Mouse (Mus musculus): ENCODE results near the gene Cflar. TPM values are rescaled to one million over a fixed set of nuclear protein-coding genes. Genes with fewer than 3 reads are reported as not detected.

Cflar gene
- polyA plus RNA-seq, 1 experiment, result 7.1 TPM

DNA sequence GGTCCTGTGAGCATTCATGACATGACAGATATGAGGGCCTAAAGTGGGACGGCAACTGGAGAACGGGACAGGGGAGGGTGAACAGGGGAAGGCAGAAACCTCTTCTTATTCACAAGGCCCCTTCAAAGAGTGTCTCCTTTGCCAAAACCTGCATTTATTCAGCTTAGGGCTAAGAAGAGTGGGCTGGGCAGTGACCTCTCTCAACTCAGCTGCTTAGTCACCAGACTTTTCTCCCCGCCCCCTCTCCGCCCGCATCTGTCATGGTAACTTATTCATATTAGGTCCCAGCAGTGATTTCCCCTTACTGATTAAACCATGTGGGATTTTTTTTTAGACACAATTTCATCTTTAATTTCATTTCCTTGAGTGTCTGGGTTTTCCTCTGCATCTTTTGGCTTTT lies 14.5 kb downstream of the Cflar start:
- no peak for TF ChIP-seq POLR2A (IDR thresholded peaks at IDR 0.05; ENCODE audit: control insufficient read depth, low read depth, low read length)
- TF ChIP-seq CTCF (IDR thresholded peaks at IDR 0.05; ENCODE audit: control insufficient read depth, insufficient read depth, insufficient replicate concordance, low read depth, low read length), result no peak
- H3K36me3 ChIP-seq (ENCODE audit: control insufficient read depth, insufficient read depth, low read length), result no peaks in the 10 kb centered on the region
- H3K4me1 ChIP-seq (ENCODE audit: control insufficient read depth, insufficient read depth, low read length), result peaks cover 4% of the 10 kb centered on the region; the same call in 1 of the 2 replicates
- no peaks in the 10 kb centered on the region for H3K27me3 ChIP-seq (ENCODE audit: control insufficient read depth, insufficient read depth, low read length)
- H3K27ac ChIP-seq (ENCODE audit: control insufficient read depth, insufficient read depth, low read depth, low read length), result no peak overlapping the region
- H3K4me3 ChIP-seq (ENCODE audit: control insufficient read depth, low read depth, low read length), result no peak overlapping the region

DNA sequence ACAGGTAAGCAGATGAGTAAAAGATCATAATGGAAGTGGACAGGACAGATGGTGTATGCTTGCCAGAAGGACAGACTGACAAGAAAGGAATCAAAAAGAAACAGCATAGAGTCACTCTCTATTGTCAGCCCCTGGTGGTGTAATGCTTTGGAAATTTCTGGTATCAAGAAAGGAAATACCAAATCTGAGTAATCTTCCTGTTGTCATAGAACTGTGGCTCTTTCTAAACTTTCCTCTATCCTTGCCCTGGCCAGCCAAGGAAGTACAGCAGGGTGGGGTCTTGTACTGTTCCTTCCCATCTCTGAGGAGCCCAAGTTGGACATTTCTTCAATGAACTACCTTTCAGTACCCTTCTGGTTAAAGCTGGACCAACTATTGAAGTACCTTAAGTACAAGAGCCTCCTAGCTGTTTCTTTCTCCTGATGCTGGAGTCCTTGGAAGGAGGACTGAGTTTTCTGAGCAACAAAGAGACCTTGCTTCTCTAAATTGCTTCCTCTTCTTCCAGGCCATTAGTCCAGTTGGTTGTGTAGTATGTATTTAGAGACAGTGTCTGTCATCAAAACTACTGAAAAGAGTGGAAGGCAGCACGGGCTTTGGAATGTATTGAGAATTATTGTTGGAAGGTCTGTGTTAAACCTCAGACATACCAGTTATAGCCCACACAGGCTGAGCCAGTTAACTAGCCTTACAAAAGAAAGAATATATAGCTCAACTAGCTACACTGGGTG lies 15.9 kb downstream of the Cflar start:
- H3K27me3 ChIP-seq (ENCODE audit: control insufficient read depth, insufficient read depth, low read length), result no peaks in the 10 kb centered on the region
- no peak for TF ChIP-seq POLR2A (IDR thresholded peaks at IDR 0.05; ENCODE audit: control insufficient read depth, low read depth, low read length)
- H3K4me1 ChIP-seq (ENCODE audit: control insufficient read depth, insufficient read depth, low read length), result 0 out of 2 replicates have a peak, but pooled peaks cover under 1% of the 10 kb centered on the region
- H3K4me3 ChIP-seq (ENCODE audit: control insufficient read depth, low read depth, low read length), result no peak overlapping the region
- no peaks in the 10 kb centered on the region for H3K36me3 ChIP-seq (ENCODE audit: control insufficient read depth, insufficient read depth, low read length)
- H3K27ac ChIP-seq (ENCODE audit: control insufficient read depth, insufficient read depth, low read depth, low read length), result no peak overlapping the region

DNA sequence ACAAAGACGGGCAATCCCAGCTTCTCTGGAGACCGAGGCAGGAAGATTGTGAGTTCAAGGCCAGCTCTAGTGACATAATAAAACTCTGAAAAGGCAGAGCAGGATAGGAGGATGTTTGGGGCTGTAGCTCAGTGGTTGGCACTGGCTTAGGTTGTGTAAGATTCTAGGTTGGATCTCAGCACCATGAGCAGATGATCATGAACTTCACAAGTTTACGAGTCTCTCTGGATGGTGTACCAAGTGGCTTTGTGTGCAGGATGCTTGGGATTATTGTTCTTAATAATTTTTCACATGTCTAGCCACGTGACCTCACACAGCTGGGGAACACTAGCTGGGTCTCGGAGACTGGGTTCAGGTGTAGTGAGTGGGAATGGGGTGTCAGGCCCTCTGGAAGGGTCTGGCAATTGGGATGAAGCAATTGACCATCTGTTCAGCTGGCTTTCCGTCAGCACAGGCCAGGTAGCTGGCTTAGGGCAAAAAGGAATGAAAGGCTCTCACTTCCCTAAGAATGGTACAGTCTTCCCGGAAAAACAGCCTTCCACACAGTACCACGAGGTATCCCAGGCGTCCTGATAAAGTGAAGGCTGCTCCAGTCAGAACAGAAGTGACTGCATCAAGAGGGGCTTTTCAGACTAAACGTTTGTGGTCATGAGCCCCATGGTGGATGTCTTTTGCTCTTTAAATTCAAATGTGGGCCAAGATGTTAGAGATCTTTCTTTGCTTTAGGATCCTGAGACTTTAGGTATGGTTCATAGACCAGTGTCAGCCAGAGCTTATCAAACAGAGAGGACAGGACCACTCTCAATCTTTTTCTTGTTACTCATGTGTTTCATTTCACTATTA lies 16.7 kb downstream of the Cflar start:
- no peaks in the 10 kb centered on the region for H3K4me1 ChIP-seq (ENCODE audit: control insufficient read depth, insufficient read depth, low read length)
- TF ChIP-seq POLR2A (IDR thresholded peaks at IDR 0.05; ENCODE audit: control insufficient read depth, low read depth, low read length) (no peak), CTCF (IDR thresholded peaks at IDR 0.05; ENCODE audit: control insufficient read depth, insufficient read depth, insufficient replicate concordance, low read depth, low read length) (no peak)
- H3K27ac ChIP-seq (ENCODE audit: control insufficient read depth, insufficient read depth, low read depth, low read length), result no peak overlapping the region
- H3K27me3 ChIP-seq (ENCODE audit: control insufficient read depth, insufficient read depth, low read length), result no peaks in the 10 kb centered on the region
- H3K4me3 ChIP-seq (ENCODE audit: control insufficient read depth, low read depth, low read length), result no peak overlapping the region
- H3K36me3 ChIP-seq (ENCODE audit: control insufficient read depth, insufficient read depth, low read length), result no peaks in the 10 kb centered on the region

DNA sequence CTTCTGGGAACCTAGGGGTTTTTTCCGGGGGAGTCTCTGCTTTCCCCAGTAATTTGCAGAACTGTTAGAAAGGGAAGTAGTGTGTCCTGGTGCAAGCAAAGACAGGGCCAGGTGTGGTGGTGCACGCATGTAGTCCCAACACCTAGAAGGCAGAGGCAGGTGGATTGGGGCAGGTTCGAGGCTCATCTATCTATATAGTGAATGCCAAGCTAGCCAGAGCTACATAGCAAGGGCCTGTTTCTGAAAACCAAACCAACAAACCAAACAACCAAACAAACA lies 17.2 kb downstream of the Cflar start:
- Histone ChIP-seq H3K4me1 (ENCODE audit: control insufficient read depth, insufficient read depth, low read length) (no peaks in the 10 kb centered on the region), H3K27me3 (ENCODE audit: control insufficient read depth, insufficient read depth, low read length) (no peaks in the 10 kb centered on the region), H3K27ac (ENCODE audit: control insufficient read depth, insufficient read depth, low read depth, low read length) (no peak overlapping the region), H3K4me3 (ENCODE audit: control insufficient read depth, low read depth, low read length) (no peak overlapping the region), H3K36me3 (ENCODE audit: control insufficient read depth, insufficient read depth, low read length) (no peaks in the 10 kb centered on the region)
- no peak for TF ChIP-seq CTCF (IDR thresholded peaks at IDR 0.05; ENCODE audit: control insufficient read depth, insufficient read depth, insufficient replicate concordance, low read depth, low read length)
- no peak for TF ChIP-seq POLR2A (IDR thresholded peaks at IDR 0.05; ENCODE audit: control insufficient read depth, low read depth, low read length)

DNA sequence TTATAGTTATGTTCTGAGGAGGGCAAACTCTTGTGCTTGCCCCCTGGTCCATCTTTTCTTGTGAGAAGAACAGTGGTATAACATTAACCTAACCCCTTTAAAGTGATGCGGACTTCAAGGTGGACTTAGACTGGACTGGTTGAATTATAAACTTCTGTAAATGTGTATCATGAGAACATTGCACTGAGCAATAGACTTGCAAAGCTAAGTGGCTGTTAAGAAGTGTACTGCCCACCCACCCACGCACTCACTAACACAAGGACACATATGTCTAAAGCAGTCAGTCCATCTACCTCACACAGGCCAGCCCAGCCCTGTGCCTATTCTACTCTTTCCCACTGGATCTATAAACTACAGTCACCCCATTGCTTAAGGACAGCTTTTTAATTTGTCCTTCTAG lies 22.3 kb downstream of the Cflar start:
- H3K27ac ChIP-seq (ENCODE audit: control insufficient read depth, insufficient read depth, low read depth, low read length), result no peak overlapping the region
- H3K27me3 ChIP-seq (ENCODE audit: control insufficient read depth, insufficient read depth, low read length), result no peaks in the 10 kb centered on the region
- H3K4me1 ChIP-seq (ENCODE audit: control insufficient read depth, insufficient read depth, low read length), result no peaks in the 10 kb centered on the region
- TF ChIP-seq POLR2A (IDR thresholded peaks at IDR 0.05; ENCODE audit: control insufficient read depth, low read depth, low read length) (no peak), CTCF (IDR thresholded peaks at IDR 0.05; ENCODE audit: control insufficient read depth, insufficient read depth, insufficient replicate concordance, low read depth, low read length) (no peak)
- no peaks in the 10 kb centered on the region for H3K36me3 ChIP-seq (ENCODE audit: control insufficient read depth, insufficient read depth, low read length)
- H3K4me3 ChIP-seq (ENCODE audit: control insufficient read depth, low read depth, low read length), result no peak overlapping the region

DNA sequence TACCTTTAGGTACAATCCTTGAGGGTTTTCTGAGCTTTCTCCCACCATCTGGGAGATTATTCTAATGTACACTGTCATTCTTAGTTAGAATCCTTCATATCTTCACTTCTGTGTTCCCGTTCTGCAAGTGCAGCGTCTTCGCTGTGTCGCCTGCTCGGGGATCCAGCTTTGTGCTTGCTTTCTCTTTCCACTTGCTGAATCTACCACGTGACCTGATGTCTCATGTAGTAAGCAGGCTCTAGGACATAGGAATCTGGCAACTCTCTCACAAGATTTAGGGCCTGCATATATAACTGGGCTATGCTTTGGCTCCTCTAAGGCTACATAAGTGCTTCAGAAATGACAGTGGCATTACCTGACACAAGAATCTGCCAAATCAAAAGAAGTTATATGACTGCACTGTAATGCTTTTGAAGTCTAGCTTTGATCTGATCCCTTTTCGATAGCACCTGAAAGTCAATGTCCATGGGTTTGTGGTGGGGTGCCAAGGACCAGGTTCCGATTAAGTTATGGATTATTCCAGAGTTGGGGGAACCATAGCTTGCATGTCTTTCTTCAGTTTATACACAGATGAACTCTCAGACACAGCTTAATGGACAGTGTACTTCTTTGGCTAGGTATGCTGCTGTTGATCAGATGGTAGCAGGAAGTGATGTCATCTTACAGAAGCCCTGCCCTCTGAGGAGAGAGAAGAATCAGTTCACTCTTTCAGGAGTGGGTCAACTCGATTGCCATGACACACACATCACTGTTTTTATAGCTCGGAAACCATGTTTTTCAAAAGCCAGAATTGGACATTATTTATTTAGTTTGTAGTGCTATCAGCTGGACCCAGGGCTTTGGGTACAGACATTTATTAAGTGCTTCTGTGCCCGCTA lies 23.0 kb downstream of the Cflar start:
- Histone ChIP-seq H3K36me3 (ENCODE audit: control insufficient read depth, insufficient read depth, low read length) (no peaks in the 10 kb centered on the region), H3K27me3 (ENCODE audit: control insufficient read depth, insufficient read depth, low read length) (no peaks in the 10 kb centered on the region), H3K4me1 (ENCODE audit: control insufficient read depth, insufficient read depth, low read length) (no peaks in the 10 kb centered on the region), H3K27ac (ENCODE audit: control insufficient read depth, insufficient read depth, low read depth, low read length) (no peak overlapping the region), H3K4me3 (ENCODE audit: control insufficient read depth, low read depth, low read length) (no peak overlapping the region)
- no peak for TF ChIP-seq CTCF (IDR thresholded peaks at IDR 0.05; ENCODE audit: control insufficient read depth, insufficient read depth, insufficient replicate concordance, low read depth, low read length)
- TF ChIP-seq POLR2A (IDR thresholded peaks at IDR 0.05; ENCODE audit: control insufficient read depth, low read depth, low read length), result no peak

DNA sequence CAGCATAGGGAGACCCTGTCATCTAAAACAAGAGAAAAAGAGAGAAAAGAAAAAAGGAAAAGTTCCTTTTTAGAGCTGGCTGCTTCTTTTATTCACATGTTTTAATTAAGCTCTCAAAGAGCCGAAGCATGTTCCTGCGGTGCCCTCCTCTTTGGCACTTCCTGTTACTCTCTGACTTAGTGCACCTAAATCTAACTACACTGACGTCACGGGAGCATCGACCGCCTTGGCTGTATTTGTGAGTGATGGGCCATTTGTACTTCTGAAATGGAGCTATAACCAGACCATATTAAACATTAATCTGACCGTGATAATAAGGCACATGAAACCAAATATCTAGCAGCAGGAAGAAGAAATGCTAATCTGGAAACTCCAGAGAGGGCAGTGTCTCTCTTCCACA lies 24.7 kb downstream of the Cflar start:
- no peak overlapping the region for H3K27ac ChIP-seq (ENCODE audit: control insufficient read depth, insufficient read depth, low read depth, low read length)
- H3K36me3 ChIP-seq (ENCODE audit: control insufficient read depth, insufficient read depth, low read length), result no peaks in the 10 kb centered on the region
- H3K27me3 ChIP-seq (ENCODE audit: control insufficient read depth, insufficient read depth, low read length), result no peaks in the 10 kb centered on the region
- H3K4me1 ChIP-seq (ENCODE audit: control insufficient read depth, insufficient read depth, low read length), result no peaks in the 10 kb centered on the region
- H3K4me3 ChIP-seq (ENCODE audit: control insufficient read depth, low read depth, low read length), result no peak overlapping the region
- TF ChIP-seq CTCF (IDR thresholded peaks at IDR 0.05; ENCODE audit: control insufficient read depth, insufficient read depth, insufficient replicate concordance, low read depth, low read length) (no peak), POLR2A (IDR thresholded peaks at IDR 0.05; ENCODE audit: control insufficient read depth, low read depth, low read length) (no peak)
